Mouse (Mus musculus): ENCODE data around the gene AA467197.

DNA sequence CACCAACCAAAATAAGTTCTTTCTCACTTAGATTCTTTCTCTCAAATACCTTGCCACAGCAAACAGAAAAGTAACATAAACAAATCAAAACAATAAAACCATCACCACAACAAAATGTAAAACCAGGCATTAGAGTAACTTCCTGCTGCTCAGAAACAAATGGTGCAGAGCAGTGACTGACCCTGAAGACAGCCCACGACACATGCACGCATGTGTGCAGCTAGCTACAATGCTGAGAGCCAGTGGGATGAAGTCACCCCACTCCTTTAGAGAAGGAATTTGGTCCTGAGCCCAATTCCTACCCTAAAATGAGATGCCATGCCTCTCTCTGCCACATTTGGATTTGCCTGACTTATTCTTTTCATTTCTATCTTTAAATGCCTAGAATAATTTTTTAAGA, 35.4 kb upstream of the AA467197 start:
- TF ChIP-seq HCFC1 (IDR thresholded peaks at IDR 0.05; ENCODE audit: borderline replicate concordance, insufficient read depth, low read length) (no peak), MAFK (IDR thresholded peaks at IDR 0.05; ENCODE audit: insufficient read depth, low read depth, low read length) (no peak), CHD2 (IDR thresholded peaks at IDR 0.05; ENCODE audit: low read depth, low read length) (no peak)

Measured in ES-E14 (cell line).